Mouse (Mus musculus): ENCODE measurements around the gene Fmr1nb.
"Not testable (repeated sequence)": the region's sequence is repeated elsewhere in the genome, so short reads cannot be mapped to it uniquely, and the experiment has no call there.

The Fmr1nb gene

DNA sequence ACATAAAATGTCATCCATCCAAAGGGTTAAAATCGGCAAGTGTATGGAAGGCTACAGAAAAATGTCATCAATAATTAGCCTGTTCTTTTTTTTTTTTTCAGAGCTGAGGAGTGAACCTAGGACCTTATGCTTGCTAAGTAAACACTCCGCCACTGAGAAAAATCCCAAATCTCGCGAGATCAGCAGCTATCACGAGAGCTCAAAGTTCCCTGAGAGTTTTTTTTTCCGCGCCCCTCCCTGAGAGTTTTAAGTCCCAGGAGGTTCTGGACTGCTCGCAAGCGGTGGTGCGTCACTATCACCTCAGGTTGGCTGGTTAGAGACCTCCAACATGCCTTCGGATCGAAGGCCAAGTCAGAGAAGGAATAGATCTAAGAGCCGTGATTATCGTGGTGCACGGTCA lies at the start of gene Fmr1nb:
Fmr1nb (plus strand) TSS at position 234 of the 400 bp plus-strand sequence.
- no peak for DNase-seq (ENCODE audit: low read depth in 1 of 2, low spot score in 2 of 2)

DNA sequence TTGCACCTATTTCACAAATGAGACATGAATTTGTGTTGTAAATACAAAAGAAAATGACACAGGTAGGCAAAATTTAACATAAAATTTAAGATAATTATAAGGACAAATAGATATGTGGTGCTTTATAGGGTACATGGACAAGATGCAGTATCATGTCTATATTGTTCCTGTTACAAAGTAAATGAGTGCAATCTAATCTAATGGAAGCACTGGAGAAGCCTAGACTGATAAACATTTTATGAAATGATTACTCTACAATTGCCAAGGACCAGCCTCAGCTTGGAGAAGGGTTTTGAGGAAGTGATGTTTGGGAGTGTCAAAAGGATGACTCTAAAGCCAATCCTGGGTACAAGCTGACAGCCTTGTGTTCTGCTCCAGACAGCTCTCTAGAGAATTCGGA lies 24.7 kb upstream of the Fmr1nb start:
- DNase-seq (ENCODE audit: low read depth in 1 of 2, low spot score in 2 of 2), result no peak

DNA sequence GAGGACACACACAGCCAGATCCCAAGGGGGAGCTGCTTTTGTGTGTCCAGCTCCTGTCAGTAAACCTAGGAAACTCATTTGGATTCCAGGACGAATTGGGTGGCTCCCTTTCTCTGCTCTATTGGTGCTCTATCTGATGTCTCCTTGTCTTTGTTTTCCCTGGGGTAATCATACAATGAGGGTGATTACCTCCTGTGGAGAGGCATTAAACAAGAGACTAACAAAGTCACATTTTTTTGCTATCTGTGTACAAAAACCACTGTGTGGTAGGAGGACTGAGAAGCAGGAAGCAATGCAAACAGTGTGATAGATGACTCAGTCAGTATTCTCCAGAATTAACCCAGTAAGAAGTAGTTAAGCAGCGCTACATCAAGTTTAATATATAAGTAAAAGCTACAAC lies 21.6 kb upstream of the Fmr1nb start:
- no peak for DNase-seq (ENCODE audit: low read depth in 1 of 2, low spot score in 2 of 2)

DNA sequence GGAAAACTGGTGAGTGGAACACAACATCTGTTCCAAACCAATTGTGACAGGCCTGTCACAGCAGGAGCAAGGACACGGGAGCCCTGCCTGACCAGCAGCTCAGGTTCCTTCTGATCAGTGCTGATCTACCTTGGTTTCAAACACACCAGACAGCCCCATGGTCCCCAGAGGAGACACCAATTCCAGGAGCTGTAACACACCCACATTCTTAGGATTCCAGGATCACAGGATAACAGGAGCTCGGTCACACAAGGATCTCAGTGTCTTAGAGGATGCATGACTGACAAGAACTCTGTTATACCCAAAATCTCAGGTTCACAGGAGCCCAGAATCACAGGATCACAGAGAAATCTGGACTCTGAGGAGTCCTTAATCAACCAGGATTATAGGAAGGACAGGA lies 58.8 kb downstream of the Fmr1nb start:
- DNase-seq (ENCODE audit: low read depth in 1 of 2, low spot score in 2 of 2), result not testable (repeated sequence)

DNA sequence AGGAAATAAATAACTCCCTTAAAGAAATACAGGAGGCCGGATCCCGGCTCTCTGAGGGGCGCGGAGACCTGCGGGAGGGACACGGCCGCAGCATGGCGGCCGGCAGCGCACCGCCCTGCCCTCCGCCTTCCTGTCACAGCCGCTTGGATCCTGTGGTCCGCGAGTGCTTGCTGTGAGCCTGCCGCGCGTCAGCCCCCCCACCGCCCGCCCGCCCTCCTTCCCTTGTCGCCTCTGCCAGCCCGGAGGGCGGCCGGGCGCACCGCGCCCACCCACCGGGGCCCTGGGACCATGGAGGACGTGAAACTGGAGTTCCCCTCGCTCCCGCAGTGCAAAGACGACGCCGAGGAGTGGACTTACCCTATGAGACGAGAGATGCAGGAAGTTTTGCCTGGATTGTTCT lies 59.4 kb downstream of the Fmr1nb start, which contains the start of gene Gm14698:
Gm14698 (plus strand) TSS at position 35 of the 400 bp plus-strand sequence.
- DNase-seq (ENCODE audit: low read depth in 1 of 2, low spot score in 2 of 2), result not testable (repeated sequence)

DNA sequence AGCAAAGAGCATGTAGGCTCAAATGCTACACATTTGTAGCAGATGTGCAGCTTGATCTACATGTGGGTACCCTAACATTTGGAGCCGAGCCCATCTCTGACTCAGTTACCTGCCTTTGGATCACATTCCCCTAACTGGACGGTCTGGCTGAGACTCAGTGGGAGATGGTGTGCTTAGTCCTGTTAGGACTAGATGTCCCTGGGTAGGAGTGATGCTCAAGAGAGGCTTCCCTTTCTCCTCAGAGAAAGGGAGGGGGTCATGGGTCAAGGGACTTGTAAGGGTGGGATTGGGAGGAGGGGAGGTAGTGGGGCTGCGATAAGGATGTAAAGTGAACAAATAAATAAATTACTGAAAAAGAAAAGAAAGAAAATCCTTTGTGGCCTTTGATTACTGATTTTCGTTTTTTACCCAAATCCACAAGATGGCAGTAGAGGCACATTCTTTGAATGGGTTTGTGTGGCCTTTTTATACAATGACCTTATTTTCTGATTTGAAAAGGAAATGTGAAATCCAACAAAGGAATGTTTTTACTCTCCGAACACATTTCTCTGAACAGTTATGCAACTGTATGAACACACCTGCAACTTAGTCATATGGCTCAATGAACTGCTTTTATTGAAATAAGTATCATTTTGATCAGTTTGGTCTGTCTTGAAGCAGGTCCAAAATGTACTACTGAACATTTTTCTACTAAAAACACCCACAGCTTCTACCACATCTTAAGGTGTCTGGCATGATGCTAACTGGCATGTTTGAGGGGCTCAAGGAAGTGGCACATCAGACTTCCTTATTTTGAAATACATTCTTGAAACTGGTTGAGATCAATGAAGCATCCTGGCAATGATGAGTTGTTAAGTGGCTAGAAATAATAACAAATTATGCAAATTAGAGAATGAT lies 78.2 kb downstream of the Fmr1nb start:
- no peak for DNase-seq (ENCODE audit: low read depth in 1 of 2, low spot score in 2 of 2)

All from monocyte, adult 2 months (primary cell).